Mouse (Mus musculus) NIH3T3 (cell line): Measurements from ENCODE around the gene Gm20604.

Source experiments
- DNase-seq: peaks from one replicate; pipeline ENCODE4 v3.0.0-alpha.2; 2012; ENCODE audit warnings: low read depth

Gene Gm20604

GRCm38 (mm10) chr12:102758403-102758756 lies at the start of gene Gm20604:
Gm20604 (minus strand) TSS chr12:102758672.
- no peak for DNase-seq

- DNase-seq, result no peak
Measured at GRCm38 (mm10) chr12:102799528-102799927, 41.1 kb upstream of the Gm20604 start.

GRCm38 (mm10) chr12:102787927-102788326 lies 29.5 kb upstream of the Gm20604 start:
- no peak for DNase-seq

- DNase-seq, result no peak
Measured at GRCm38 (mm10) chr12:102785593-102785985, 27.1 kb upstream of the Gm20604 start.

- no peak for DNase-seq
Measured at GRCm38 (mm10) chr12:102784899-102785592, 26.6 kb upstream of the Gm20604 start.

- no peak for DNase-seq
Measured at GRCm38 (mm10) chr12:102782841-102783240, 24.4 kb upstream of the Gm20604 start.

- DNase-seq, result peak; percentile 38
Measured at GRCm38 (mm10) chr12:102779452-102779851, 21.0 kb upstream of the Gm20604 start.

GRCm38 (mm10) chr12:102778151-102778550 lies 19.7 kb upstream of the Gm20604 start:
- no peak for DNase-seq

GRCm38 (mm10) chr12:102776035-102776434 lies 17.6 kb upstream of the Gm20604 start:
- DNase-seq, result no peak

- DNase-seq, result no peak
Measured at GRCm38 (mm10) chr12:102772676-102773075, 14.2 kb upstream of the Gm20604 start.

- DNase-seq, result no peak
Measured at GRCm38 (mm10) chr12:102771601-102772000, 13.1 kb upstream of the Gm20604 start.

GRCm38 (mm10) chr12:102769000-102769399 lies 10.5 kb upstream of the Gm20604 start:
- no peak for DNase-seq

GRCm38 (mm10) chr12:102763696-102764095 lies 5.2 kb upstream of the Gm20604 start:
- DNase-seq, result no peak

- no peak for DNase-seq
Measured at GRCm38 (mm10) chr12:102761668-102762067, 3.2 kb upstream of the Gm20604 start.

GRCm38 (mm10) chr12:102758936-102759335 lies 464 bp upstream of the Gm20604 start:
- no peak for DNase-seq

GRCm38 (mm10) chr12:102757689-102758402 lies 626 bp downstream of the Gm20604 start, which contains the start of the genes Gm28051, Gon7 and Ubr7:
Gm28051 (minus strand) TSS chr12:102757765.
Gon7 (minus strand) TSS chr12:102757803.
Ubr7 (plus strand) TSS chr12:102757967.
- DNase-seq, result peak; percentile 98

GRCm38 (mm10) chr12:102757055-102757688 lies 1.3 kb downstream of the Gm20604 start:
- peak; percentile 30 for DNase-seq

- DNase-seq, result peak; percentile 58
Measured at GRCm38 (mm10) chr12:102756304-102756703, 2.2 kb downstream of the Gm20604 start.

GRCm38 (mm10) chr12:102748256-102748655 lies 10.2 kb downstream of the Gm20604 start:
- no peak for DNase-seq

GRCm38 (mm10) chr12:102744839-102745238 lies 13.6 kb downstream of the Gm20604 start:
- peak; percentile 37 for DNase-seq

- DNase-seq, result peak; percentile 93
Measured at GRCm38 (mm10) chr12:102743589-102744574, 14.6 kb downstream of the Gm20604 start, which contains the start of the genes Moap1 and Tmem251. Moap1 (minus strand) TSS chr12:102743661. Tmem251 (plus strand) TSS chr12:102743762.
